Mouse (Mus musculus) embryonic facial prominence, embryonic 11.5 days (tissue): ENCODE data around the gene Kbtbd3. TPM values are rescaled to one million over a fixed set of nuclear protein-coding genes. Genes with fewer than 3 reads are reported as not detected.

ENCODE experiments used
- ATAC-seq: fragments of 200-750 bp; cut with Nextera tagmentation; replicated peaks from 2 replicates; pipeline ENCODE4 v1.8.0; 2017; ENCODE audit warnings: low read depth; ENCODE audit not compliant: insufficient number of reproducible peaks, low FRiP score, low TSS enrichment
- DNase-seq: peaks from one replicate; pipeline ENCODE4 v3.0.0-alpha.2; 2015; ENCODE audit warnings: low spot score
- H3K27ac ChIP-seq: fragments of 300-500 bp; sonication (generic); replicated peaks from 2 replicates; pipeline ENCODE4 v1.5.1; 2014; ENCODE audit warnings: mild to moderate bottlenecking, low read depth, low read length, control low read depth
- H3K27me3 ChIP-seq: fragments of 300-500 bp; sonication (generic); 2 replicates; pipeline ENCODE4 v1.6.1; 2014; ENCODE audit warnings: mild to moderate bottlenecking, low read length, moderate library complexity, mixed read lengths; ENCODE audit not compliant: control insufficient read depth, insufficient read depth
- H3K36me3 ChIP-seq: fragments of 300-500 bp; sonication (generic); replicated peaks from 2 replicates; pipeline ENCODE4 v1.6.1; 2014; ENCODE audit warnings: low read depth, mild to moderate bottlenecking, low read length, moderate library complexity, mixed read lengths; ENCODE audit not compliant: control insufficient read depth, insufficient read depth
- H3K4me1 ChIP-seq: fragments of 300-500 bp; sonication (generic); 2 replicates; pipeline ENCODE4 v1.6.1; 2014; ENCODE audit warnings: low read length, mixed read lengths; ENCODE audit not compliant: control insufficient read depth, insufficient read depth
- H3K4me2 ChIP-seq: fragments of 300-500 bp; sonication (generic); 2 replicates; pipeline ENCODE4 v1.6.1; 2014; ENCODE audit warnings: low read depth, mild to moderate bottlenecking, control low read depth, low read length, moderate library complexity
- H3K4me3 ChIP-seq: fragments of 300-500 bp; sonication (generic); 2 replicates; pipeline ENCODE4 v1.5.1; 2014; ENCODE audit warnings: low read depth, low read length, control low read depth
- H3K9ac ChIP-seq: fragments of 300-500 bp; sonication (generic); replicated peaks from 2 replicates; pipeline ENCODE4 v1.6.1; 2014; ENCODE audit warnings: mild to moderate bottlenecking, control low read depth, low read length
- H3K9me3 ChIP-seq: fragments of 300-500 bp; sonication (generic); replicated peaks from 2 replicates; pipeline ENCODE4 v1.6.1; 2016; ENCODE audit warnings: mild to moderate bottlenecking, low read length, inconsistent platforms, mixed read lengths; ENCODE audit not compliant: control insufficient read depth
- WGBS: fragments of 180-500 bp; shearing (Covaris S2); extraction: QIAGEN DNeasy Blood & Tissue Kit; methylation state at CpG from one replicate; pipeline ENCODE4 v1.1.7; 2014; 5-methylcytosine and 5-hydroxymethylcytosine counted together
- polyA plus RNA-seq: library from polyadenylated mRNA; unstranded; fragments of >200 nt; fragmentation: Nextera tagmentation; extraction: Ambion mirVana; gene quantifications from 2 replicates; pipeline ENCODE4 v1.2.1, GENCODE M21; 2014

Kbtbd3 gene
- 6.7 and 7.4 TPM in 2 replicates for polyA plus RNA-seq

DNA sequence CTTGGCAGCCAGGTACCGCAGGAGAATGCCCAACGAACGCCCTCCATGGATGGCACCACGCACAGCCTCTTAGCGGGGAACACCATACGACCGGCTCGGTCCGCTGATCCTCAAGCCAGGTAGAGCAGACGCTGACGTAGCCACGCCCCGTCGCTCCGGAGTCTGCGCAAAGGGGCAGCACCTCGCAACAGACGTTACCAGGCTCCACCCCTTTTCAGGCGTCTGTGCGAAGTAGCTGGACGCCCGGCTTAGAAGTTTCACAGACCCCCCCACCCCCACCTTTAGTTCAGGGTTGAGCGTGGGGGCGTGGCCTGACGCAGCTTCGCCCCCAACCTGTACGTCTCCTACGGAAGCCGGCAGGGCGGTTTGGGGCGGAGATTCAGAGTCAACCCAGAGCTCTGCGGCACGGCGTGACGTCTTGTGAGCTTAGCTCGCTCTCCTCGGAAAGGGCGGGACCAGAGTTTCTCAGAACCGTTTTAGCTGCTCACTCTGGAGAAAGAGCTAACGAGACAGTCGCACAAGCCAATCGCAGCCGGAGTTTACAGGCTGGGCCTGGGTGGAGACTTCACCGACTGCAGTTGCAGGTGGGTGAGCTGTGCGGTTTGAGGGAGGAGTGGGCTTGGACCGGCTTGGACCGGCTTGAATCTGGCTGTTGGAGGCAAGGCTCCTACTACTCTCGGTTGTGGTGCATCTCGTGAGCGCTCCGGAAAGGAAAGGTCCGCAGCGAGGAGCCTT, at the start of gene Kbtbd3, which contains the start of gene Aasdhppt:
Gene Kbtbd3 (plus strand): TSS at position 483 of the 735 bp plus-strand sequence.
Gene Aasdhppt (minus strand): TSS at position 121 of the 735 bp plus-strand sequence.
- H3K9ac ChIP-seq = peak within 1 kb of the TSS; percentile 68
- H3K27ac ChIP-seq = peak within 1 kb of the TSS; percentile 56
- no peaks in the 10 kb centered on the region for H3K27me3 ChIP-seq
- peak within 1 kb of the TSS; percentile 57 for H3K4me2 ChIP-seq
- no peaks in the 10 kb centered on the region for H3K9me3 ChIP-seq
- WGBS = under 1% methylated on average over 52 of the region's 53 CpGs
- H3K36me3 ChIP-seq = no peaks in the 10 kb centered on the region
- H3K4me3 ChIP-seq = peak within 1 kb of the TSS; percentile 54
- DNase-seq (peak; percentile 100), ATAC-seq (peak; percentile 99)
- no peaks in the 10 kb centered on the region for H3K4me1 ChIP-seq

DNA sequence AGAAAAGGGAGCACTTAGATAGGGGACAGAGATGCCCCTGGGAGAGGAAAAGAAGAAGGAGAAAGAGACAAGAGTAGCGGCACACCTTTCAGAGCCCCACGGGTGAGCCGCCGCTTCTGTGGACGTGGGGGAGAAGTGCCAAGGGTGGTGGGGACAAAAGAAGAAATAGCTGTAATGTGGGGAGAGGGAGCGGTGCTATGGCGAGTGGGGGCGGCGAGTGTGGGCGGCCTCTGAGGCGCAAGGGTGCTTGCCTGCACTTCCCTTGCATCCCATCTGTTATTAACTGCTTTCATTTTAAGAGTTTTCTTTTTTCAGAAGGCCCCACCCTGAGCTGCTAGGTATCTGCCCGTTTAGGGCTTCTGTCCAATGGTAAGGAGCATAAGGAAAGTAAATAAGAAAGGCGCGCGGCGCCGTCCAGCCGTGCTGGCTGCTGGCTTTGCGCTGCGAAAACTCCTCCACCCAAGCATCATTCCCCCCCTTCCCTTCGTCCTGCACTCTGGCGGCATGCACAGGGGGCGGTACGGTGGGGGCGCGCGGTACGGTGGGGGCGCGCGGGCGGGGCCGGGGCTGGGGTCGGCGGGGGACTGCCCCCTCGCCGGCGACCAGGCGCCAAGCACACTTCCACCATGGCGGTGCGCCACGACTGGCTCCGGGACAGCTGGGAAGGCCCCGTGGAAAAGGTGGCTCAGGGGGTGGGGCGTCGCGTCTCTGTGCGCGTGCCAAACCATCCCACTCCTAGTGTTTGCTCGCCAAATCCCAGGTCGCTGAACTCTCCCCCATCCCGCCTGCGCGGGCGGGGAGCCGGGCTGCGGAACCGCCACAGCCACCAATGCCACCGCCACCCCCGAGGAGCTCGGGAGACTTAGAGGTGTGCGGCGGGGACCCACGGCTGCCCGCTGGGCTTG, 49.5 kb upstream of the Kbtbd3 start:
- peak overlapping the region; percentile 9 for H3K4me3 ChIP-seq
- ATAC-seq (peak; percentile 44), DNase-seq (peak; percentile 82)
- no peak overlapping the region for H3K27ac ChIP-seq
- no peak overlapping the region for H3K4me2 ChIP-seq
- WGBS = 51% methylated on average over 63 of the region's 65 CpGs
- H3K9ac ChIP-seq = no peak overlapping the region
- H3K27me3 ChIP-seq = no peaks in the 10 kb centered on the region
- H3K9me3 ChIP-seq = peaks cover 6% of the 10 kb centered on the region; the same call in 1 of the 2 replicates
- no peaks in the 10 kb centered on the region for H3K4me1 ChIP-seq
- no peaks in the 10 kb centered on the region for H3K36me3 ChIP-seq

DNA sequence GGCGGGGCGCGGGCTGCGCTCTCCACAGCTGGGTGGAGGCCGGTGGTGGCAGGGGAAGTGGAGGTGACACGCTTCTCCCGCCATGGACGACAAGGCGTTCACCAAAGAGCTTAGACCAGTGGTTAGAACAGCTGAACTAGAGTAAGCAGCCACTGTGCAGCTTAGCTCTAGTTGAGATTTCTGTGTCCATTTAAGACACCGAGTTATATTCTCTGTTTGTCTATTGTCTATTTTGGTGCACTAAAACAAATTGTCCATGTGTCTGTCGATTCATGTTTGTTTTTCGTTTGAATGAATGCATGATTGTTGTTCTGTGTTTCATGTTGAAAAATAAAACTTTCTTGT, 48.9 kb upstream of the Kbtbd3 start:
- H3K27me3 ChIP-seq = no peaks in the 10 kb centered on the region
- DNase-seq (no peak), ATAC-seq (no peak)
- no peaks in the 10 kb centered on the region for H3K36me3 ChIP-seq
- H3K9ac ChIP-seq = no peak overlapping the region
- 64% methylated on average over 12 of the region's 12 CpGs for WGBS
- peaks cover 6% of the 10 kb centered on the region; the same call in 1 of the 2 replicates for H3K9me3 ChIP-seq
- peak overlapping the region; percentile 9; the same call in 1 of the 2 replicates for H3K4me3 ChIP-seq
- H3K4me2 ChIP-seq = no peak overlapping the region
- H3K27ac ChIP-seq = no peak overlapping the region
- H3K4me1 ChIP-seq = no peaks in the 10 kb centered on the region

DNA sequence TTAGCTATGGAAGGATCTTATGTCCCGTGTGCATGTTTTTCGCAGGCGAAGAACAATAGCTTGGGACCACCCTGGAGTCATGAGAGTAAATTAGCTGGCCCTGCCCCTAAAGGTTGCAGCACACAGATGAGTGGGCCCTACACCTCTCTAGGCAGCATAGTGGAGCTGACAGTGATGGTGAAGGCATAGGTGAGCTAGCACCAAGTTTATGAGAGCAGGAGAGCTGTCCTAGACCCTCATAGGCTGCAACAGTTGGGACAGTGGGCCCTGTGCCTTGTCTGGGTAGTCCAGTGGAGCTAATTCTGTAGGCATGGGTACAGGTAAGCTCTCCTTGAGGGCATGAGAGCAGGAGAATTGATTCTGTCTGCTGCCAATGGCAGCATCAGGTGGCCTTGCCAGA, 42.8 kb upstream of the Kbtbd3 start:
- Histone ChIP-seq H3K27me3 (no peaks in the 10 kb centered on the region), H3K4me3 (no peak overlapping the region), H3K27ac (no peak overlapping the region), H3K9me3 (no peaks in the 10 kb centered on the region), H3K4me1 (no peaks in the 10 kb centered on the region), H3K4me2 (no peak overlapping the region), H3K36me3 (no peaks in the 10 kb centered on the region), H3K9ac (no peak overlapping the region)
- ATAC-seq (no peak), DNase-seq (no peak)
- WGBS = 93% methylated on average over 3 of the region's 3 CpGs

DNA sequence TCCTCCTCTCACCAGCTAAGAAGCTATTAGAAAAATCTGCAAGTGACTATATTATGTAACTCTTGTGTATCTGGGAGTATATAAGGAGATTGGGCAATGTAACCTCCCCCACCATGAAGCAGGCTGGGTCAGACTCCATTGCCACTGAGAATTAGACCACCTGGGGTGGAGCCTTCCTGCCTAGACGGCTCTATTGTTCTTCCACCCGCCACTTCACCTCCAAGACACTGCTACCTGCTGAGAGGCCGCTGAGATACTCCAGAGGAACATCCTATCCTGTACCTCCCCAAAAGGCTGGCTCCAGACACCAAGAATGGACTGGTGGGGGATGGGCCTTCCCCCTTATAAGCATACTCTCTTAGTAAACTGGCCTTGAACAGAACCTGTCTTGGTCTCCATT, 25.8 kb upstream of the Kbtbd3 start:
- ATAC-seq = no peak
- 11% methylated on average over 3 of the region's 3 CpGs for WGBS

DNA sequence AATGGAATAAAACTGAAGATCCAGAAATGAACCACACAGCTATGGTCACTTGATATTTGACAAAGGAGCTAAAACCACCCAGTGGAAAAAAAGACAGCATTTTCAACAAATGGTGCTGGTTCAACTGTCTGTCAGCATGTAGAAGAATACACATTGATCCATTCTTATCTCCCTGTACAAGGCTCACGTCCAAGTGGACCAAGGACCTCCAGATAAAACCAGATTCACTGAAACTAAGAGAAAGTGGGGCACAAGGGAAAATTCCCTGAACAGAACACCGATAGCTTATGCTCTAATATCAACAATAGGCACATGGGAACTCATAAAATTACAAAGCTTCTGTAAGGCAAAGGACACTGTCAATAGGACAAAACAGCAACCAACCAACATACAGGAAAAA, 9.2 kb upstream of the Kbtbd3 start:
- no peaks in the 10 kb centered on the region for H3K36me3 ChIP-seq

More for the DNA sequence above, 25.8 kb upstream of the Kbtbd3 start:
- Histone ChIP-seq H3K4me2 (no peak overlapping the region), H3K4me1 (no peaks in the 10 kb centered on the region), H3K36me3 (no peaks in the 10 kb centered on the region), H3K27me3 (no peaks in the 10 kb centered on the region), H3K4me3 (no peak overlapping the region), H3K27ac (no peak overlapping the region), H3K9ac (no peak overlapping the region), H3K9me3 (no peaks in the 10 kb centered on the region)
- DNase-seq = no peak

DNA sequence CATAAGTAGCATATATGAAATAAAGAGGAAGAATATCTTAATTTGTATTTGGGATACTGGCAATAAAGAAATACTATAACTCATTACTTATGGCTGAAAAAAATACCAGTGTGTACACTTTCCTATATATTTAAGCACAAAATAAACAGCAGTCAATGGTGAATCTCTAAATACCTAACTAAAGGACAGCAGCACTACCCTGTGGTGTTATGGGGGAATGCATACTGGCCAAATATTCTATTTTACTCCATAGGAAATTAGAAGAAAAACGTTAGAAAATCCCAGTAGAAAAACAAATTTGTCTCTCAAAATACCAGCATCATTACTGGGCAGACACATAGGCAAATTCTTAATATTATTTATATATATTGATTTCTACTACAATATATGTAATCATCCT, 4.8 kb upstream of the Kbtbd3 start:
- no peak overlapping the region for H3K9ac ChIP-seq
- no peaks in the 10 kb centered on the region for H3K27me3 ChIP-seq
- no peaks in the 10 kb centered on the region for H3K36me3 ChIP-seq
- no peak for DNase-seq
- no peaks in the 10 kb centered on the region for H3K9me3 ChIP-seq
- no peak for ATAC-seq
- WGBS = 60% methylated on average over 1 of the region's 1 CpGs
- no peak overlapping the region for H3K4me3 ChIP-seq
- H3K4me1 ChIP-seq = no peaks in the 10 kb centered on the region
- no peak overlapping the region for H3K4me2 ChIP-seq
- H3K27ac ChIP-seq = no peak overlapping the region

More for the DNA sequence above, 9.2 kb upstream of the Kbtbd3 start:
- no peak overlapping the region for H3K27ac ChIP-seq
- WGBS = 88% methylated on average over 2 of the region's 2 CpGs
- DNase-seq (no peak), ATAC-seq (no peak)
- no peak overlapping the region for H3K4me3 ChIP-seq
- no peak overlapping the region for H3K4me2 ChIP-seq
- H3K27me3 ChIP-seq = no peaks in the 10 kb centered on the region
- no peak overlapping the region for H3K9ac ChIP-seq
- H3K9me3 ChIP-seq = no peaks in the 10 kb centered on the region
- H3K4me1 ChIP-seq = no peaks in the 10 kb centered on the region
